Mouse (Mus musculus): ENCODE data around the gene Acad8. TPM values are rescaled to one million over a fixed set of nuclear protein-coding genes. Genes with fewer than 3 reads are reported as not detected.

Acad8 gene
- total and polyA plus RNA-seq, 3 experiments, result 13.7 to 24.7 (median 21.7) TPM

DNA sequence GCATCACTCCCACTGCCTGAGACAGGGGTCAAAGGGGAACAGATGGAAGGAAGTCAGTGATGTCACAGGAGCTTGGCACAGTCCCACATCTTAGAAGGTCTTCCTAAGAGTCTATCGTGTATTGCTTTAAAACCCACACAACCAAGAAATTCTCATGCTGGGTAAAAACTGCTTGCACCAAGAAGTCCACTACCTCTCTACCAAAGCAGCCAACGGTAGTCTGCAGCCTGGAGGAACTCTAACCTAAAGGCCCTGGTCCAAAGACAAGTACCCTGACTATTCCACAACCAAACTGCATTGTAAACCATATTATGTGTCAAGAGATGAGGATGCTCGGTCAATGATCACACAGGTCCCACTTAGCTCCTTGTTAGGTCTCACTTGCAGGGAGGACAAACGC lies 9.2 kb downstream of the Acad8 start:
- dilution Hi-C loops (cut with MboI; ENCODE audit: extremely low pct_ligation_motif_present, extremely low pct_unique_long_range_greater_than_20kb, low sequenced_read_pairs), result no loop called here
- no peaks in the 10 kb centered on the region for H3K4me1 ChIP-seq (ENCODE audit: control insufficient read depth in 1 of 2, insufficient read depth in 2 of 2)
- no peak overlapping the region for H3K4me2 ChIP-seq (ENCODE audit: insufficient read depth, low read depth, poor library complexity, severe bottlenecking)
- TF ChIP-seq MXI1 (IDR thresholded peaks at IDR 0.05; ENCODE audit: low read depth, low read length), result no peak
- TF ChIP-seq JUND (conservative IDR thresholded peaks at IDR 0.05; ENCODE audit: low read depth, low read length), result no peak
- no peak for TF ChIP-seq TCF12 (IDR thresholded peaks at IDR 0.05; ENCODE audit: low read depth, low read length)
- in situ Hi-C loops (cut with MboI; ENCODE audit: low pct_ligation_motif_present, low pct_unique_long_range_greater_than_20kb, low sequenced_read_pairs), result no loop called here
- DNase-seq (ENCODE audit: extremely low read depth), result no peak
- no peaks in the 10 kb centered on the region for H3K79me2 ChIP-seq (replicated peaks; ENCODE audit: control insufficient read depth, extremely low read depth, insufficient read depth, poor library complexity, severe bottlenecking)
- no peak overlapping the region for H3K4me3 ChIP-seq (replicated peaks in 1 of 3; ENCODE audit: low read depth in 2 of 3, low read length in 2 of 3, poor library complexity in 1 of 3)
- no peak overlapping the region; the same call in 1 of the 2 replicates for H3K27ac ChIP-seq (ENCODE audit: insufficient read depth, low read depth)
- H3K9ac ChIP-seq (ENCODE audit: insufficient read depth, low read depth), result no peak overlapping the region
- no peaks in the 10 kb centered on the region for H3K9me3 ChIP-seq (replicated peaks; ENCODE audit: low read length)
- no peaks in the 10 kb centered on the region for H3K27me3 ChIP-seq (replicated peaks)
- peaks cover 34 to 53% of the 10 kb centered on the region in 2 experiments for H3K36me3 ChIP-seq (replicated peaks in 1 of 2; ENCODE audit: control insufficient read depth in 1 of 2, insufficient read depth in 1 of 2, low read length in 1 of 2)

DNA sequence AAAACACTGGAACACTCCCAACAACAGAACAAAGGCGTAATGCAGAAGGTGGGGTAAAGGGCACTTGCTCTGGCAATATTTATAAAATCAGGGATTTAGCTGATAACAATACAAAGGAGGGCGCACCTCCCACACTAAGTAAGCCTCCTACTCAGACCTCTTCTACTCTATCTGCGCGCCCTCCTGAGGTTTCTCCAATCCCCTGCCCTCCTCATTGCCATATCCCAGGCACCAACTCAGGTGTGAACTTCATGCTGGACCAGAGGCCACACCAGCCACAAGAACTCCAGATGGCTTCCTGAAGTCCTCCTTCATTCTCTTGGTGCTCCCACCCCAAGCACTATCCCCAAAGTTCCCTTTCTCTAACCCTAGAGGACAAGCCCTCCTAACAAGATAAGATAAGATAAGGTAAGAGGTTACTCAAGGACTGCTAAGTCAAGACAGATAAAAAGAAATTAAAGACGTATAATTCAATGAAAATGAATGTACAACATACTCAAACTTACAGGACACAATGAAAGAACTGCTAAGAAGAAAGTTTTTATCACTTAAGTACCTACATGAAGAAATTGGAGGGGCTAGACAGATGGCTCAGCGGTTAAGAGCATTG lies 13.6 kb downstream of the Acad8 start:
- H3K9ac ChIP-seq (ENCODE audit: insufficient read depth, low read depth), result no peak overlapping the region
- H3K4me2 ChIP-seq (ENCODE audit: insufficient read depth, low read depth, poor library complexity, severe bottlenecking), result no peak overlapping the region
- dilution Hi-C loops (cut with MboI; ENCODE audit: extremely low pct_ligation_motif_present, extremely low pct_unique_long_range_greater_than_20kb, low sequenced_read_pairs), result no loop called here
- no peaks in the 10 kb centered on the region for H3K9me3 ChIP-seq (replicated peaks; ENCODE audit: low read length)
- TF ChIP-seq CHD2 (IDR thresholded peaks at IDR 0.05; ENCODE audit: low read length), result no peak
- H3K27ac ChIP-seq (ENCODE audit: insufficient read depth, low read depth), result no peak overlapping the region
- H3K27me3 ChIP-seq (replicated peaks), result no peaks in the 10 kb centered on the region
- H3K79me2 ChIP-seq (replicated peaks; ENCODE audit: control insufficient read depth, extremely low read depth, insufficient read depth, poor library complexity, severe bottlenecking), result no peaks in the 10 kb centered on the region
- peaks cover 37 to 50% of the 10 kb centered on the region in 2 experiments for H3K36me3 ChIP-seq (replicated peaks in 1 of 2; ENCODE audit: control insufficient read depth in 1 of 2, insufficient read depth in 1 of 2, low read length in 1 of 2)
- H3K4me1 ChIP-seq (ENCODE audit: control insufficient read depth in 1 of 2, insufficient read depth in 2 of 2), result no peaks in the 10 kb centered on the region
- no peak for DNase-seq (ENCODE audit: extremely low read depth)
- H3K4me3 ChIP-seq (replicated peaks in 1 of 3; ENCODE audit: low read depth in 2 of 3, low read length in 2 of 3, poor library complexity in 1 of 3), result no peak overlapping the region
- in situ Hi-C loops (cut with MboI; ENCODE audit: low pct_ligation_motif_present, low pct_unique_long_range_greater_than_20kb, low sequenced_read_pairs), result no loop called here

DNA sequence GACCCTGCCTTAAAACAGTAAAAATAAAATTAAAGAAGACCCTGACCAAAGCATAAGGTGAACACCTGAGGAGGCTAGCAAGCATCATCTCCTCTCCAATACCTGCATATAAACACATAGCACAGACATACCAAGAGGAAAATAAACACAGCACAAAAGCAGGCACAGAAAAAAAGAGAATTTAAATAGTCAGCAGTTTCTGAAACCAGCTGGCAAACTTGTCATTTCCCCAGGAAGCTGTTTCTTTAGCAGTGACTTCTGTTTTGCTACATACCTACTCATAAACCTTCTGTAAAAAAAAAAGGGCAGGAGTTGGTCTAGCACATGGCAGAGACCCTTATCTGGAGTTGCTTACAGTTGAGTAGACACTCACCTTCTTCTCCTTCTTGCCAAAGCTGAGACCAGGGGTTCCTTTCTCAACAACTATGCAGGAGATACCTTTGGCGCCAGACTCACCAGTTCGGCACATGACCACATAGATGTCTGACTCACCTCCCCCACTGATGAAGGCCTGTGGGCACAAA lies 14.2 kb downstream of the Acad8 start:
- peaks cover 34 to 50% of the 10 kb centered on the region in 2 experiments for H3K36me3 ChIP-seq (replicated peaks in 1 of 2; ENCODE audit: control insufficient read depth in 1 of 2, insufficient read depth in 1 of 2, low read length in 1 of 2)

More for the DNA sequence above, 14.2 kb downstream of the Acad8 start:
- dilution Hi-C loops (cut with MboI; ENCODE audit: extremely low pct_ligation_motif_present, extremely low pct_unique_long_range_greater_than_20kb, low sequenced_read_pairs), result no loop called here
- DNase-seq (ENCODE audit: extremely low read depth), result no peak
- Histone ChIP-seq H3K27me3 (replicated peaks) (no peaks in the 10 kb centered on the region), H3K27ac (ENCODE audit: insufficient read depth, low read depth) (no peak overlapping the region), H3K9me3 (replicated peaks; ENCODE audit: low read length) (no peaks in the 10 kb centered on the region), H3K4me3 (replicated peaks in 1 of 3; ENCODE audit: low read depth in 2 of 3, low read length in 2 of 3, poor library complexity in 1 of 3) (no peak overlapping the region), H3K9ac (ENCODE audit: insufficient read depth, low read depth) (no peak overlapping the region), H3K4me1 (ENCODE audit: control insufficient read depth in 1 of 2, insufficient read depth in 2 of 2) (no peaks in the 10 kb centered on the region), H3K79me2 (replicated peaks; ENCODE audit: control insufficient read depth, extremely low read depth, insufficient read depth, poor library complexity, severe bottlenecking) (no peaks in the 10 kb centered on the region), H3K4me2 (ENCODE audit: insufficient read depth, low read depth, poor library complexity, severe bottlenecking) (no peak overlapping the region)
- in situ Hi-C loops (cut with MboI; ENCODE audit: low pct_ligation_motif_present, low pct_unique_long_range_greater_than_20kb, low sequenced_read_pairs), result no loop called here
- TF ChIP-seq JUND (conservative IDR thresholded peaks at IDR 0.05; ENCODE audit: low read depth, low read length), result no peak
- TF ChIP-seq NRF1 (IDR thresholded peaks at IDR 0.05; ENCODE audit: low read depth, low read length), result no peak
- no peak for TF ChIP-seq IRF4 (IDR thresholded peaks at IDR 0.05; ENCODE audit: low read depth, low read length)
- no peak for TF ChIP-seq CHD1 (IDR thresholded peaks at IDR 0.05; ENCODE audit: low read depth, low read length)
- TF ChIP-seq MAX (IDR thresholded peaks at IDR 0.05; ENCODE audit: low read length), result no peak
- no peak for TF ChIP-seq MYC (IDR thresholded peaks at IDR 0.05; ENCODE audit: low read depth, low read length)
- no peak for TF ChIP-seq TCF12 (IDR thresholded peaks at IDR 0.05; ENCODE audit: low read depth, low read length)
- no peak for TF ChIP-seq ETS1 (conservative IDR thresholded peaks at IDR 0.05; ENCODE audit: low read depth, low read length)
- TF ChIP-seq RCOR1 (conservative IDR thresholded peaks at IDR 0.05; ENCODE audit: low read depth, low read length), result no peak
- no peak for TF ChIP-seq JUN (IDR thresholded peaks at IDR 0.05; ENCODE audit: insufficient read depth, low read depth, low read length)
- no peak for TF ChIP-seq UBTF (IDR thresholded peaks at IDR 0.05; ENCODE audit: low read depth, low read length)
- TF ChIP-seq ELF1 (IDR thresholded peaks at IDR 0.05; ENCODE audit: low read depth, low read length), result no peak
- no peak for TF ChIP-seq MAZ (IDR thresholded peaks at IDR 0.05; ENCODE audit: low read depth, low read length)
- no peak for TF ChIP-seq SMC3 (IDR thresholded peaks at IDR 0.05; ENCODE audit: low read depth, low read length)
- TF ChIP-seq PAX5 (IDR thresholded peaks at IDR 0.05; ENCODE audit: low read length), result no peak
- TF ChIP-seq ZKSCAN1 (IDR thresholded peaks at IDR 0.05; ENCODE audit: borderline replicate concordance, low read depth, low read length), result no peak
- no peak for TF ChIP-seq USF2 (conservative IDR thresholded peaks at IDR 0.05; ENCODE audit: low read depth, low read length)
- TF ChIP-seq POLR2A (IDR thresholded peaks at IDR 0.05; ENCODE audit: low read depth, low read length), result no peak
